Mouse (Mus musculus): ENCODE results near the gene Pitpnm1. TPM values are rescaled to one million over a fixed set of nuclear protein-coding genes. Genes with fewer than 3 reads are reported as not detected.
A peak's percentile ranks its signal among the peaks of the same experiment; 100 is the strongest.

Pitpnm1 gene
- polyA plus RNA-seq, 1 experiment from 2014 or later = 17.3 TPM

DNA sequence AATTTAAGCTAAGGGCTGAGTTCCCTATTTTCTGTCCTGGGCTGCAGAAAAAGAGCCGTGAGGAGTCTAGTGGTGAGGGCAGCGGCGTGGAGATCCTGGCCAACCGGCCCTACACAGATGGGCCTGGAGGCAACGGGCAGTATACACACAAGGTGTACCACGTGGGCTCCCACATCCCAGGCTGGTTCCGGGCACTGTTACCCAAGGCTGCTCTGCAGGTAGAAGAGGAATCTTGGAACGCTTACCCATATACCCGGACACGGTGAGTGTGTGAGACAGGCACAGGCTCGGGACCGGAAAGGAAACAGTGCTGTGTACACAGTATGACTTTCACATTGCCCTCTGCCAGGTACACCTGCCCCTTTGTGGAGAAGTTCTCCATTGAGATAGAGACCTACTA, 2.8 kb downstream of the Pitpnm1 start:
- H3K27ac ChIP-seq (replicated peaks in 1 of 2; ENCODE audit: control insufficient read depth in 1 of 2, insufficient read depth in 1 of 2, low read depth in 2 of 2, low read length in 2 of 2) = no peak overlapping the region
- H3K4me2 ChIP-seq (ENCODE audit: low read length) = no peak overlapping the region
- H3K4me3 ChIP-seq (ENCODE audit: control insufficient read depth in 1 of 2, insufficient read depth in 1 of 2, low read depth in 1 of 2, low read length in 2 of 2) = no peak overlapping the region
- no peak overlapping the region for H3K9ac ChIP-seq (ENCODE audit: low read length)
- no peak for ATAC-seq (ENCODE audit: insufficient number of reproducible peaks, insufficient read depth, low FRiP score, low read depth)
- peaks cover 13 to 28% of the 10 kb centered on the region in 2 experiments for H3K4me1 ChIP-seq (ENCODE audit: control insufficient read depth in 2 of 2, insufficient read depth in 2 of 2, low read length in 2 of 2)
- H3K36me3 ChIP-seq (ENCODE audit: control insufficient read depth, insufficient read depth, low read length) = peaks cover 26% of the 10 kb centered on the region
- H3K9me3 ChIP-seq (ENCODE audit: control insufficient read depth, low read length) = no peaks in the 10 kb centered on the region
- H3K27me3 ChIP-seq (ENCODE audit: control insufficient read depth, insufficient read depth, low read length) = peaks cover 20% of the 10 kb centered on the region; the same call in 1 of the 2 replicates
- WGBS = 94% methylated on average over 12 of the region's 12 CpGs

DNA sequence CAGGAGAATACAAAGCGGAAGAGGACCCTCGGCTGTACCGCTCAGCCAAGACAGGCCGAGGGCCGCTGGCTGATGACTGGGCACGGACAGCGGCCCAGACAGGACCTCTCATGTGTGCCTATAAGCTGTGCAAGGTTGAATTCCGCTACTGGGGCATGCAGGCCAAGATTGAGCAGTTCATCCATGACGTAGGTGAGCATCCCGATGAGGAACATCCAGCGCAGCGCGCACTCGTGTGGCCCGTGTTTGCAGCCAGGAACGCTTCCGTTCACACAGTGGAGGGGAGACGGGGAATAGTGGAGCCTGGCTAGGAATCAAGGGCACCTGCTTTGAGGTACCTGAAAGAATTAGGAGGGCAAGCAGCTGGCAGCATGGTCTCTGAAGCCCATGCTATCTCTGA, 3.5 kb downstream of the Pitpnm1 start:
- no peak for ATAC-seq (ENCODE audit: insufficient number of reproducible peaks, insufficient read depth, low FRiP score, low read depth)
- Histone ChIP-seq H3K4me1 (ENCODE audit: control insufficient read depth in 2 of 2, insufficient read depth in 2 of 2, low read length in 2 of 2) (peaks cover 13 to 24% of the 10 kb centered on the region in 2 experiments), H3K9ac (ENCODE audit: low read length) (no peak overlapping the region), H3K27ac (replicated peaks in 1 of 2; ENCODE audit: control insufficient read depth in 1 of 2, insufficient read depth in 1 of 2, low read depth in 2 of 2, low read length in 2 of 2) (no peak overlapping the region), H3K4me2 (ENCODE audit: low read length) (no peak overlapping the region), H3K9me3 (ENCODE audit: control insufficient read depth, low read length) (no peaks in the 10 kb centered on the region), H3K27me3 (ENCODE audit: control insufficient read depth, insufficient read depth, low read length) (peaks cover 20% of the 10 kb centered on the region; the same call in 1 of the 2 replicates), H3K4me3 (ENCODE audit: control insufficient read depth in 1 of 2, insufficient read depth in 1 of 2, low read depth in 1 of 2, low read length in 2 of 2) (no peak overlapping the region), H3K36me3 (ENCODE audit: control insufficient read depth, insufficient read depth, low read length) (peaks cover 31% of the 10 kb centered on the region)
- 94% methylated on average over 18 of the region's 18 CpGs for WGBS

DNA sequence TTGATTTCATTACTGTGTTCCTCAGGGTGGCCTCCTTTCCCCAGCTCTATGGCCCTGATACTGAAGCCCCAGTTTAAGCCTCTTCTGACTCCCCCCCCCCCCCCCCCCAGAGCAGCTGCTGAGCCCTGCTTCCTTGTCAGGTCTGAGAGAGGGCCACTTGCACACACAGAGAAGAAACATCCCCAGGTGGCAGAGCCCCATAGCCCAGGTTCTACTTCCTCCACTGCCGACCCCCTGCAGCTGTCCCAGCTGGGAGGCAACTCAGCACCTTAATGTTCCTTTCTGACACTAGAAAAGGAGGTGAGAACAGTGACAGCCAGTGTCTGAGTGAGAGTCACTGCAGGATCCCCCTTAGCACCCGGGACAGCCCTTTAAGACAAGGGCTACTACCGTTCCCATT, 4.0 kb downstream of the Pitpnm1 start:
- Histone ChIP-seq H3K4me3 (ENCODE audit: control insufficient read depth in 1 of 2, insufficient read depth in 1 of 2, low read depth in 1 of 2, low read length in 2 of 2) (no peak overlapping the region), H3K4me2 (ENCODE audit: low read length) (no peak overlapping the region), H3K9me3 (ENCODE audit: control insufficient read depth, low read length) (no peaks in the 10 kb centered on the region), H3K27ac (replicated peaks in 1 of 2; ENCODE audit: control insufficient read depth in 1 of 2, insufficient read depth in 1 of 2, low read depth in 2 of 2, low read length in 2 of 2) (no peak overlapping the region), H3K4me1 (ENCODE audit: control insufficient read depth in 2 of 2, insufficient read depth in 2 of 2, low read length in 2 of 2) (peaks cover 13 to 24% of the 10 kb centered on the region in 2 experiments), H3K9ac (ENCODE audit: low read length) (no peak overlapping the region), H3K27me3 (ENCODE audit: control insufficient read depth, insufficient read depth, low read length) (peaks cover 20% of the 10 kb centered on the region; the same call in 1 of the 2 replicates), H3K36me3 (ENCODE audit: control insufficient read depth, insufficient read depth, low read length) (peaks cover 34% of the 10 kb centered on the region)
- WGBS = 49% methylated on average over 3 of the region's 3 CpGs
- ATAC-seq (ENCODE audit: insufficient number of reproducible peaks, insufficient read depth, low FRiP score, low read depth) = no peak

DNA sequence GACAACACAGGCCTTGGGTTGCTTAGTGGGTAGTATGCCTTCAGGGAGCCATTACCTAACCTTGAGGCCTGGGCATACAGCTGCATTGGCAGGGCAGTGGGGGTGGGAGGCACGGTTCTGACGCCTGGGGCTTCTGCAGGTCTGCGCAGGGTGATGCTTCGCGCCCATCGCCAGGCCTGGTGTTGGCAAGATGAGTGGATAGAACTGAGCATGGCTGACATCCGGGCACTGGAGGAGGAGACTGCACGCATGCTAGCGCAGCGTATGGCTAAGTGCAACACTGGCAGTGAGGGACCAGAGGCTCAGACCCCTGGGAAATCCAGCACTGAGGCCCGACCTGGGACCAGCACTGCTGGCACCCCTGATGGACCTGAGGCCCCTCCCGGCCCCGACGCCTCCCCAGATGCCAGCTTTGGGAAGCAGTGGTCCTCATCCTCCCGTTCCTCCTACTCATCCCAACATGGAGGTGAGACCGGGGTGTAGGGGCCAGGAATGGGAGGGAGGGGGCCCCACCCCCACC, 4.9 kb downstream of the Pitpnm1 start:
- Histone ChIP-seq H3K36me3 (ENCODE audit: control insufficient read depth, insufficient read depth, low read length) (peaks cover 43% of the 10 kb centered on the region), H3K4me1 (ENCODE audit: control insufficient read depth in 2 of 2, insufficient read depth in 2 of 2, low read length in 2 of 2) (peaks cover 6 to 16% of the 10 kb centered on the region in 2 experiments; a peak in 3 of 4 replicates), H3K27ac (replicated peaks in 1 of 2; ENCODE audit: control insufficient read depth in 1 of 2, insufficient read depth in 1 of 2, low read depth in 2 of 2, low read length in 2 of 2) (no peak overlapping the region), H3K4me3 (ENCODE audit: control insufficient read depth in 1 of 2, insufficient read depth in 1 of 2, low read depth in 1 of 2, low read length in 2 of 2) (no peak overlapping the region), H3K9me3 (ENCODE audit: control insufficient read depth, low read length) (no peaks in the 10 kb centered on the region), H3K4me2 (ENCODE audit: low read length) (no peak overlapping the region), H3K9ac (ENCODE audit: low read length) (no peak overlapping the region), H3K27me3 (ENCODE audit: control insufficient read depth, insufficient read depth, low read length) (peaks cover 20% of the 10 kb centered on the region; the same call in 1 of the 2 replicates)
- no peak for ATAC-seq (ENCODE audit: insufficient number of reproducible peaks, insufficient read depth, low FRiP score, low read depth)
- WGBS = 87% methylated on average over 16 of the region's 16 CpGs

DNA sequence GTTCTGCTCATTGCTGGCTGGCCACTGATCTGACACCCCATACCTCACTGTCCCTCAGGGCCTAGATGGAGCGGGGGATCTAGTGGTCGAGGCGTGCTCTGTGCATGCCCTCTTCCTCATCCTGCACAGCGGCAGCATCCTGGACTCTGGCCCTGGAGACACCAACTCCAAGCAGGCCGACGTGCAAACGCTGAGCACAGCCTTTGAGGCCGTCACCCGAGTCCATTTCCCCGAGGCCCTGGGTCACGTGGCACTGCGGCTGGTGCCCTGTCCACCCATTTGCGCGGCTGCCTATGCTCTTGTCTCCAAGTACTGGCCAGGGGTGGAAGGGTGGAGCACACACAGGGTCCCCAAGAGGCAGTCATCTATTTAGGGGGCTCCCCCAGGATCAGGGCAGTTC, 6.9 kb downstream of the Pitpnm1 start:
- H3K4me2 ChIP-seq (ENCODE audit: low read length) = no peak overlapping the region
- no peak for ATAC-seq (ENCODE audit: insufficient number of reproducible peaks, insufficient read depth, low FRiP score, low read depth)
- no peaks in the 10 kb centered on the region for H3K4me1 ChIP-seq (ENCODE audit: control insufficient read depth in 2 of 2, insufficient read depth in 2 of 2, low read length in 2 of 2)
- 90% methylated on average over 14 of the region's 14 CpGs for WGBS
- H3K9ac ChIP-seq (ENCODE audit: low read length) = no peak overlapping the region
- H3K27me3 ChIP-seq (ENCODE audit: control insufficient read depth, insufficient read depth, low read length) = peaks cover 11% of the 10 kb centered on the region; the same call in 1 of the 2 replicates
- no peak overlapping the region for H3K27ac ChIP-seq (replicated peaks in 1 of 2; ENCODE audit: control insufficient read depth in 1 of 2, insufficient read depth in 1 of 2, low read depth in 2 of 2, low read length in 2 of 2)
- H3K4me3 ChIP-seq (ENCODE audit: control insufficient read depth in 1 of 2, insufficient read depth in 1 of 2, low read depth in 1 of 2, low read length in 2 of 2) = no peak overlapping the region
- no peaks in the 10 kb centered on the region for H3K9me3 ChIP-seq (ENCODE audit: control insufficient read depth, low read length)
- H3K36me3 ChIP-seq (ENCODE audit: control insufficient read depth, insufficient read depth, low read length) = peaks cover 54% of the 10 kb centered on the region

DNA sequence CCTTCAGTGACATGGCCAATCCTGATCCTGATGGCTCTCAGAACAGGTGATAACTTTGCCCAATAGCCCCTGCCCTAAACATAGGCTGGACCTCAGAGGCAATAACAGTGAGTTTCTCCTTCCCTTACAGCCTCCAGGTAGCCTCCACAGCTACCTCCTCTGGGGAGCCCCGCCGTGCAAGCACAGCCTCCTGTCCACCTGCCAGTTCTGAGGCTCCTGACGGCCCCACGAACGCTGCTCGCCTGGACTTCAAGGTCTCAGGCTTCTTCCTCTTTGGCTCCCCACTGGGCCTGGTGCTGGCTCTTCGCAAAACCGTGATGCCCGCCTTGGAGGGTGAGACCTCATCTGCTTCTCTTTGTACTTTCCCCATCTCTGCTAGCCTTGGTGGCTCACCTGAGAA, 8.7 kb downstream of the Pitpnm1 start:
- WGBS = 82% methylated on average over 9 of the region's 9 CpGs
- peaks cover 73% of the 10 kb centered on the region for H3K36me3 ChIP-seq (ENCODE audit: control insufficient read depth, insufficient read depth, low read length)
- H3K9ac ChIP-seq (ENCODE audit: low read length) = no peak overlapping the region
- H3K27ac ChIP-seq (replicated peaks in 1 of 2; ENCODE audit: control insufficient read depth in 1 of 2, insufficient read depth in 1 of 2, low read depth in 2 of 2, low read length in 2 of 2) = no peak overlapping the region
- H3K4me2 ChIP-seq (ENCODE audit: low read length) = no peak overlapping the region
- ATAC-seq (ENCODE audit: insufficient number of reproducible peaks, insufficient read depth, low FRiP score, low read depth) = no peak
- H3K4me3 ChIP-seq (ENCODE audit: control insufficient read depth in 1 of 2, insufficient read depth in 1 of 2, low read depth in 1 of 2, low read length in 2 of 2) = no peak overlapping the region
- H3K4me1 ChIP-seq (ENCODE audit: control insufficient read depth in 2 of 2, insufficient read depth in 2 of 2, low read length in 2 of 2) = peaks cover 5 to 7% of the 10 kb centered on the region in 2 experiments; a peak in 3 of 4 replicates
- no peaks in the 10 kb centered on the region for H3K9me3 ChIP-seq (ENCODE audit: control insufficient read depth, low read length)
- H3K27me3 ChIP-seq (ENCODE audit: control insufficient read depth, insufficient read depth, low read length) = no peaks in the 10 kb centered on the region

DNA sequence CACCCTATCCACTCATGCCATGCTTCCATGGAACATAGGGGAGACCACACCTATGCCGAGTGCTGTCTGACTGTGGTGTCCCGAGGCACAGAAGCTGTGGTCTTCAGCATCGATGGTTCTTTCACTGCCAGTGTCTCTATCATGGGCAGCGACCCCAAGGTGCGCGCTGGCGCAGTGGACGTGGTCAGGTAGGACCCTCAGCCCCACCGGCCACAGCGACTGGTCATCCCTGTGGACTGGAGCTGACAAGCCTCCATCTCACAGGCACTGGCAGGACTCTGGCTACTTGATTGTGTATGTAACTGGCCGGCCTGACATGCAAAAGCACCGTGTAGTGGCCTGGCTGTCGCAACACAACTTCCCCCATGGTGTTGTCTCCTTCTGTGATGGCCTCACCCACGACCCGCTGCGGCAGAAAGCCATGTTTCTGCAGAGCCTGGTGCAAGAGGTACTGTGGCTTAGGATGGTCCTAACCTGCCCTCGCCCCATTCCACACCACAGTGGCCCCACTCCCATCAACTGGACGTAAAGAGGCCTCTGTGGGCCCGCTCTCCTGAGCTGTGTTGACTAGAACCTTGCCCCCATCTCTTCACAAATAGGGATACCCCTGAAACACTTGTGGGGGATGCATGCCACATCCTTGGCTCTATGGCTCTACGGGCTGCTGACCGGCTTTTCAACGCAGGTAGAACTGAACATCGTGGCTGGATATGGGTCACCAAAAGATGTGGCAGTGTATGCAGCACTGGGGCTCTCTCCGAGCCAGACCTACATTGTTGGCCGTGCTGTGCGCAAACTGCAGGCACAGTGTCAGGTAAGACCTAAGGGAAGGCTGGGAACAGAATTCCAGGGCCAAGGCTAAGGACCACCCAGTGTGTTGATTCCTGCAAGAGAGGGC, 12.5 kb downstream of the Pitpnm1 start:
- Histone ChIP-seq H3K4me3 (ENCODE audit: control insufficient read depth in 1 of 2, insufficient read depth in 1 of 2, low read depth in 1 of 2, low read length in 2 of 2) (no peak overlapping the region), H3K36me3 (ENCODE audit: control insufficient read depth, insufficient read depth, low read length) (peaks cover 89% of the 10 kb centered on the region), H3K4me2 (ENCODE audit: low read length) (no peak overlapping the region), H3K9me3 (ENCODE audit: control insufficient read depth, low read length) (no peaks in the 10 kb centered on the region), H3K9ac (ENCODE audit: low read length) (no peak overlapping the region), H3K27me3 (ENCODE audit: control insufficient read depth, insufficient read depth, low read length) (no peaks in the 10 kb centered on the region), H3K4me1 (ENCODE audit: control insufficient read depth in 2 of 2, insufficient read depth in 2 of 2, low read length in 2 of 2) (peaks cover 7 to 16% of the 10 kb centered on the region in 2 experiments; a peak in 3 of 4 replicates), H3K27ac (replicated peaks in 1 of 2; ENCODE audit: control insufficient read depth in 1 of 2, insufficient read depth in 1 of 2, low read depth in 2 of 2, low read length in 2 of 2) (0 out of 4 replicates have a peak overlapping the region, but pooled peaks of 1 of the 2 experiments have one; percentile 69)
- WGBS = 94% methylated on average over 26 of the region's 26 CpGs
- ATAC-seq (ENCODE audit: insufficient number of reproducible peaks, insufficient read depth, low FRiP score, low read depth) = no peak

All from heart, embryonic 14.5 days (tissue).